Mouse (Mus musculus) lung, postnatal 0 days (tissue): ENCODE results near the gene Acat2. TPM values are rescaled to one million over a fixed set of nuclear protein-coding genes. Genes with fewer than 3 reads are reported as not detected.
A peak's percentile ranks its signal among the peaks of the same experiment; 100 is the strongest.
"Not testable (repeated sequence)": the region's sequence is repeated elsewhere in the genome, so short reads cannot be mapped to it uniquely, and the experiment has no call there.

ENCODE experiments used
- ATAC-seq: fragments of 200-750 bp; cut with Nextera tagmentation; 2 replicates; pipeline ENCODE4 v1.8.0; 2017; ENCODE audit warnings: moderate library complexity
- DNase-seq: peaks from one replicate; pipeline ENCODE4 v3.0.0-alpha.2; 2016; ENCODE audit warnings: low spot score
- H3K27ac ChIP-seq: fragments of 300-500 bp; sonication (generic); 2 replicates; pipeline ENCODE4 v1.5.1; 2014; ENCODE audit warnings: antibody characterized with exemption, mild to moderate bottlenecking, low read length, mixed read lengths
- H3K27me3 ChIP-seq: fragments of 300-500 bp; sonication (generic); replicated peaks from 2 replicates; pipeline ENCODE4 v1.6.1; 2014; ENCODE audit warnings: low read length, mixed read lengths; ENCODE audit not compliant: insufficient read depth
- H3K36me3 ChIP-seq: fragments of 300-500 bp; sonication (generic); 2 replicates; pipeline ENCODE4 v1.6.1; 2014; ENCODE audit warnings: low read length, mixed read lengths; ENCODE audit not compliant: insufficient read depth
- H3K4me1 ChIP-seq: fragments of 300-500 bp; sonication (generic); 2 replicates; pipeline ENCODE4 v1.6.1; 2014; ENCODE audit warnings: antibody characterized with exemption, low read depth, low read length, mixed read lengths; ENCODE audit not compliant: insufficient read depth
- H3K4me2 ChIP-seq: fragments of 300-500 bp; sonication (generic); replicated peaks from 2 replicates; pipeline ENCODE4 v1.6.1; 2014; ENCODE audit warnings: low read depth, mild to moderate bottlenecking, low read length, moderate library complexity, mixed read lengths
- H3K4me3 ChIP-seq: fragments of 300-500 bp; sonication (generic); 2 replicates; pipeline ENCODE4 v1.5.1; 2014; ENCODE audit warnings: low read depth, low read length
- H3K9ac ChIP-seq: fragments of 300-500 bp; sonication (generic); replicated peaks from 2 replicates; pipeline ENCODE4 v1.6.1; 2014; ENCODE audit warnings: low read depth, mild to moderate bottlenecking
- H3K9me3 ChIP-seq: fragments of 300-500 bp; sonication (generic); 2 replicates; pipeline ENCODE4 v1.6.1; 2016; ENCODE audit warnings: low read length, mixed read lengths
- CTCF ChIP-seq: IDR thresholded peaks from 2 replicates; pipeline ENCODE4 v1.5.1; 2016; ENCODE audit warnings: antibody characterized with exemption, mild to moderate bottlenecking
- EP300 ChIP-seq: IDR thresholded peaks from 2 replicates; pipeline ENCODE4 v1.6.1; 2016; ENCODE audit warnings: antibody characterized with exemption, mild to moderate bottlenecking, control low read depth
- WGBS: fragments of 180-500 bp; shearing (Covaris S2); extraction: QIAGEN DNeasy Blood & Tissue Kit; methylation state at CpG from one replicate; pipeline ENCODE4 v1.1.7; 2014; 5-methylcytosine and 5-hydroxymethylcytosine counted together
- polyA plus RNA-seq: library from polyadenylated mRNA; unstranded; fragments of >200 nt; fragmentation: Nextera tagmentation; extraction: Ambion mirVana; gene quantifications from 2 replicates; pipeline ENCODE4 v1.2.1, GENCODE M21; 2015

Gene Acat2
- polyA plus RNA-seq, 1 experiment from 2014 or later = 42.8 TPM

GRCm38 (mm10) chr17:12903372-12904333 lies 56.9 kb downstream of the Acat2 start:
- H3K4me3 ChIP-seq = no peak overlapping the region
- no peak for TF ChIP-seq EP300
- TF ChIP-seq CTCF = no peak
- no peak overlapping the region for H3K4me2 ChIP-seq
- peak overlapping the region; percentile 61 for H3K27ac ChIP-seq
- H3K27me3 ChIP-seq = no peaks in the 10 kb centered on the region
- H3K9me3 ChIP-seq = no peaks in the 10 kb centered on the region
- no peak overlapping the region for H3K9ac ChIP-seq
- H3K4me1 ChIP-seq = no peaks in the 10 kb centered on the region; the same call in 1 of the 2 replicates
- no peaks in the 10 kb centered on the region for H3K36me3 ChIP-seq
- ATAC-seq = peak; percentile 91
- 51% methylated on average over 11 of the region's 12 CpGs for WGBS
- DNase-seq = peak; percentile 91

- Histone ChIP-seq H3K4me3 (no peak overlapping the region), H3K4me1 (no peaks in the 10 kb centered on the region; the same call in 1 of the 2 replicates), H3K9me3 (no peaks in the 10 kb centered on the region), H3K27ac (peak overlapping the region; percentile 61; the same call in 1 of the 2 replicates), H3K4me2 (no peak overlapping the region), H3K9ac (no peak overlapping the region), H3K36me3 (no peaks in the 10 kb centered on the region), H3K27me3 (no peaks in the 10 kb centered on the region)
- WGBS = 77% methylated on average over 6 of the region's 6 CpGs
- DNase-seq = peak; percentile 30
- ATAC-seq = peak; percentile 32
- TF ChIP-seq EP300 (no peak), CTCF (no peak)
These were observed 58.3 kb downstream of the Acat2 start for GRCm38 (mm10) chr17:12902291-12902690.

GRCm38 (mm10) chr17:12898607-12899006 lies 61.9 kb downstream of the Acat2 start:
- not testable (repeated sequence) for DNase-seq, H3K4me2 ChIP-seq, H3K27ac ChIP-seq, H3K9ac ChIP-seq, H3K27me3 ChIP-seq, H3K36me3 ChIP-seq, H3K9me3 ChIP-seq, ATAC-seq, H3K4me1 ChIP-seq, H3K4me3 ChIP-seq
- WGBS = 59% methylated on average over 2 of the region's 2 CpGs

- H3K9me3 ChIP-seq = no peaks in the 10 kb centered on the region
- H3K4me3 ChIP-seq = no peak overlapping the region
- H3K4me1 ChIP-seq = no peaks in the 10 kb centered on the region
- no peak for DNase-seq
- H3K36me3 ChIP-seq = no peaks in the 10 kb centered on the region
- no peak for ATAC-seq
- no peaks in the 10 kb centered on the region for H3K27me3 ChIP-seq
- H3K27ac ChIP-seq = no peak overlapping the region
- H3K4me2 ChIP-seq = no peak overlapping the region
- 84% methylated on average over 5 of the region's 5 CpGs for WGBS
- H3K9ac ChIP-seq = no peak overlapping the region
- TF ChIP-seq EP300 (no peak), CTCF (no peak)
These were observed 62.9 kb downstream of the Acat2 start for GRCm38 (mm10) chr17:12897674-12898073.

Other genes starting within 250 kb of the Acat2 start
- 26.7 and 27.9 TPM in 2 replicates for gene Igf2r, start 191.1 kb downstream of the Acat2 start, polyA plus RNA-seq
- gene Mas1, start 92.6 kb downstream of the Acat2 start, polyA plus RNA-seq = 0.14 and 0.54 TPM in 2 replicates
- gene Mrgprh, start 84.7 kb downstream of the Acat2 start, polyA plus RNA-seq = not detected in 2 replicates
- gene Pnldc1, start 50.5 kb downstream of the Acat2 start, polyA plus RNA-seq = 0.51 and 0.75 TPM in 2 replicates
- 155 and 174 TPM in 2 replicates for gene Tcp1, start 45.0 kb downstream of the Acat2 start, polyA plus RNA-seq
- 70.2 and 72.9 TPM in 2 replicates for gene Mrpl18, start 44.4 kb downstream of the Acat2 start, polyA plus RNA-seq
- gene Acat3, start 20.1 kb downstream of the Acat2 start, polyA plus RNA-seq = 0.21 and 0.39 TPM in 2 replicates
- 127 and 131 TPM in 2 replicates for gene Wtap, start 33.4 kb upstream of the Acat2 start, polyA plus RNA-seq
- 195 and 289 TPM in 2 replicates for gene Sod2, start 46.1 kb upstream of the Acat2 start, polyA plus RNA-seq
- not detected in 2 replicates for gene Gpr31b, start 91.5 kb upstream of the Acat2 start, polyA plus RNA-seq
- 0.18 and 0.23 TPM in 2 replicates for gene Tcp10b, start 100.4 kb upstream of the Acat2 start, polyA plus RNA-seq
- gene Unc93a, start 171.1 kb upstream of the Acat2 start, polyA plus RNA-seq = not detected in 2 replicates